Mouse (Mus musculus) embryonic fibroblast, embryonic 13.5 days (primary cell): ENCODE data around the gene Adora1. TPM values are rescaled to one million over a fixed set of nuclear protein-coding genes. Genes with fewer than 3 reads are reported as not detected.

ENCODE experiments used
- H3K27ac ChIP-seq: 2 replicates; pipeline ENCODE4 v1.5.1; 2012; ENCODE audit warnings: low read length, control low read depth, inconsistent platforms; ENCODE audit not compliant: insufficient read depth
- H3K4me1 ChIP-seq: 2 replicates; pipeline ENCODE4 v1.6.1; 2011; ENCODE audit warnings: low read length; ENCODE audit not compliant: control insufficient read depth, insufficient read depth
- H3K4me3 ChIP-seq: 2 replicates; pipeline ENCODE4 v1.5.1; 2011; ENCODE audit warnings: mild to moderate bottlenecking, control low read depth, low read length; ENCODE audit not compliant: insufficient read depth
- CTCF ChIP-seq: IDR thresholded peaks from 2 replicates; pipeline ENCODE4 v1.5.1; 2011; ENCODE audit warnings: mild to moderate bottlenecking, control low read depth, low read length, moderate library complexity, borderline replicate concordance; ENCODE audit not compliant: insufficient read depth
- POLR2A ChIP-seq: IDR thresholded peaks from 2 replicates; pipeline ENCODE4 v1.6.1; 2011; ENCODE audit warnings: low read depth, mild to moderate bottlenecking, control low read depth, low read length, moderate library complexity
- polyA plus RNA-seq: library from polyadenylated mRNA; stranded (reverse); fragments of >200 nt; gene quantifications from 2 replicates; pipeline ENCODE4 v1.2.4, GENCODE M21; 2011; ENCODE audit warnings: low read depth; ENCODE audit not compliant: missing spikeins, insufficient read length

Gene Adora1
- polyA plus RNA-seq, 1 experiment, result 0.79 TPM

GRCm38 (mm10) chr1:134206085-134206484 is 29.1 kb downstream of the Adora1 start:
- Histone ChIP-seq H3K4me3 (no peak overlapping the region), H3K27ac (no peak overlapping the region), H3K4me1 (no peaks in the 10 kb centered on the region)
- TF ChIP-seq POLR2A, result no peak
- TF ChIP-seq CTCF, result no peak

- Histone ChIP-seq H3K4me3 (no peak overlapping the region), H3K4me1 (no peaks in the 10 kb centered on the region), H3K27ac (no peak overlapping the region)
- TF ChIP-seq CTCF (no peak), POLR2A (no peak)
Observed at GRCm38 (mm10) chr1:134205296-134206018, 29.8 kb downstream of the Adora1 start.

GRCm38 (mm10) chr1:134204230-134204629 is 31.0 kb downstream of the Adora1 start:
- Histone ChIP-seq H3K27ac (no peak overlapping the region), H3K4me1 (no peaks in the 10 kb centered on the region), H3K4me3 (no peak overlapping the region)
- TF ChIP-seq POLR2A (no peak), CTCF (no peak)

GRCm38 (mm10) chr1:134201751-134202420 is 33.3 kb downstream of the Adora1 start:
- H3K4me1 ChIP-seq, result no peaks in the 10 kb centered on the region
- H3K27ac ChIP-seq, result no peak overlapping the region
- TF ChIP-seq CTCF (peak; percentile 45; the same call in 1 of the 2 replicates), POLR2A (no peak)
- H3K4me3 ChIP-seq, result no peak overlapping the region

- Histone ChIP-seq H3K4me3 (no peak overlapping the region), H3K4me1 (no peaks in the 10 kb centered on the region), H3K27ac (no peak overlapping the region)
- TF ChIP-seq POLR2A (no peak), CTCF (no peak)
Observed at GRCm38 (mm10) chr1:134200998-134201686, 34.1 kb downstream of the Adora1 start.

- TF ChIP-seq CTCF (no peak), POLR2A (no peak)
- H3K4me1 ChIP-seq, result no peaks in the 10 kb centered on the region; the same call in 1 of the 2 replicates
Observed at GRCm38 (mm10) chr1:134200481-134200880, 34.8 kb downstream of the Adora1 start.

GRCm38 (mm10) chr1:134198197-134198995 is 36.8 kb downstream of the Adora1 start:
- Histone ChIP-seq H3K27ac (no peak overlapping the region), H3K4me3 (no peak overlapping the region)
- TF ChIP-seq POLR2A (no peak), CTCF (no peak)

More at GRCm38 (mm10) chr1:134200481-134200880, 34.8 kb downstream of the Adora1 start:
- H3K4me3 ChIP-seq, result no peak overlapping the region
- H3K27ac ChIP-seq, result no peak overlapping the region

GRCm38 (mm10) chr1:134197325-134197982 is 37.8 kb downstream of the Adora1 start:
- Histone ChIP-seq H3K27ac (no peak overlapping the region), H3K4me1 (peaks cover 8% of the 10 kb centered on the region), H3K4me3 (no peak overlapping the region)
- TF ChIP-seq POLR2A (no peak), CTCF (no peak)

More at GRCm38 (mm10) chr1:134198197-134198995, 36.8 kb downstream of the Adora1 start:
- peaks cover 3% of the 10 kb centered on the region for H3K4me1 ChIP-seq

GRCm38 (mm10) chr1:134196386-134196785 is 38.8 kb downstream of the Adora1 start:
- Histone ChIP-seq H3K4me1 (peaks cover 13% of the 10 kb centered on the region), H3K27ac (no peak overlapping the region), H3K4me3 (no peak overlapping the region)
- TF ChIP-seq POLR2A, result no peak
- peak; percentile 49; the same call in 1 of the 2 replicates for TF ChIP-seq CTCF
